Mouse (Mus musculus) stomach, postnatal 0 days (tissue): ENCODE measurements at regions not wholly inside any gene's neighbourhood (a gene's known extent, or its start where the extent isn't known, plus 50 kb on each side); places are given as distances from the start of the nearest gene placed in this dataset.

Experiments
- ATAC-seq: fragments of 200-750 bp; cut with Nextera tagmentation; 2 replicates; pipeline ENCODE4 v1.8.0; 2017; ENCODE audit not compliant: low FRiP score, low TSS enrichment
- DNase-seq: peaks from one replicate; pipeline ENCODE4 v3.0.0-alpha.2; 2016; ENCODE audit warnings: low spot score
- H3K27ac ChIP-seq: fragments of 300-500 bp; sonication (generic); replicated peaks from 2 replicates; pipeline ENCODE4 v1.5.1; 2014; ENCODE audit warnings: mild to moderate bottlenecking, control low read depth
- H3K27me3 ChIP-seq: fragments of 300-500 bp; sonication (generic); 2 replicates; pipeline ENCODE4 v1.6.1; 2014; ENCODE audit warnings: low read length; ENCODE audit not compliant: control insufficient read depth, insufficient read depth
- H3K36me3 ChIP-seq: fragments of 300-500 bp; sonication (generic); 2 replicates; pipeline ENCODE4 v1.6.1; 2014; ENCODE audit warnings: low read length, mixed read lengths; ENCODE audit not compliant: control insufficient read depth, insufficient read depth
- H3K4me1 ChIP-seq: fragments of 300-500 bp; sonication (generic); replicated peaks from 2 replicates; pipeline ENCODE4 v1.6.1; 2014; ENCODE audit warnings: antibody characterized with exemption; ENCODE audit not compliant: control insufficient read depth, insufficient read depth
- H3K4me2 ChIP-seq: fragments of 300-500 bp; sonication (generic); replicated peaks from 2 replicates; pipeline ENCODE4 v1.6.1; 2014; ENCODE audit warnings: low read depth, mild to moderate bottlenecking, control low read depth, moderate library complexity
- H3K4me3 ChIP-seq: fragments of 300-500 bp; sonication (generic); 2 replicates; pipeline ENCODE4 v1.5.1; 2014; ENCODE audit warnings: low read depth, low read length, control low read depth
- H3K9ac ChIP-seq: fragments of 300-500 bp; sonication (generic); 2 replicates; pipeline ENCODE4 v1.6.1; 2014; ENCODE audit warnings: mild to moderate bottlenecking, low read length, control low read depth, mixed read lengths
- H3K9me3 ChIP-seq: fragments of 300-500 bp; sonication (generic); 2 replicates; pipeline ENCODE4 v1.6.1; 2016; ENCODE audit warnings: low read length; ENCODE audit not compliant: control insufficient read depth
- CTCF ChIP-seq: IDR thresholded peaks from 2 replicates; pipeline ENCODE4 v1.5.1; 2016; ENCODE audit warnings: antibody characterized with exemption, low read depth, mild to moderate bottlenecking, moderate library complexity
- EP300 ChIP-seq: optimal IDR thresholded peaks from 2 replicates; pipeline ENCODE3; 2016; ENCODE audit warnings: antibody characterized with exemption
- WGBS: fragments of 180-500 bp; shearing (Covaris S2); extraction: QIAGEN DNeasy Blood & Tissue Kit; methylation state at CpG from one replicate; pipeline ENCODE4 v1.1.7; 2014; 5-methylcytosine and 5-hydroxymethylcytosine counted together

DNA sequence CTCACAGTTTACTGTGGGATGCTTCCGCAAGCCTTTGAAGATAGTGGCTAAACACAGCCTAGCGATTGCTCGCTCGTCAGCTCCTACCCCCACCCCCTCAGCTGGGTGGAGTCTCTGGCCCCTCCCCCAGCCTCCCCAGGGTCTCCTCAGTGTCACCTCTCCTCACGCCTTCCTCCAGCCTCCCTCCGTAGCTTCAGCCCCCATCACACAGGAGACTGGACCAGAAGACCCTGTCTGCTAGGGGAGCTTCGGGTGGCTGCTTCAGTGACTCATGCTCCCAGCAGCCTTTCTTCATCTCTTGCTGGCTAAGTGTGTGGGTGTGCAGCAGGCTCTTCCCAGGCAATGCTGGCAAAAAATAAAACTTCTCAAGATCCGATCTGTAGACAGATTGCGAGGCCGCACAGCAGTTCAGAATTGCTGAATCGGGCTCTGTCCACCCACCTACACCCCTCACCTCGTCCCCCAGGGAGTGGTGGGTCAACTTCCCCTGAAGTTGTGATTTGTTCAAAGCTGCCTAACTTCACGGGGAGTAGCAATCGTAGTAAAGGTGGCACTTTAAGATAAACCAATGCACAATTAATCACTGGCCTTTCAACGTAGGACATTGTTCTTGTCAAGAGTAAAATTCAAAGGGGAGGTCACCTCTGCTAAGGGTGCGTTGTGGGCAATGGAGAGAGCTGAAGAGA lies 61.2 kb upstream of the Ankrd28 start:
- H3K27ac ChIP-seq, result peak overlapping the region; percentile 35

DNA sequence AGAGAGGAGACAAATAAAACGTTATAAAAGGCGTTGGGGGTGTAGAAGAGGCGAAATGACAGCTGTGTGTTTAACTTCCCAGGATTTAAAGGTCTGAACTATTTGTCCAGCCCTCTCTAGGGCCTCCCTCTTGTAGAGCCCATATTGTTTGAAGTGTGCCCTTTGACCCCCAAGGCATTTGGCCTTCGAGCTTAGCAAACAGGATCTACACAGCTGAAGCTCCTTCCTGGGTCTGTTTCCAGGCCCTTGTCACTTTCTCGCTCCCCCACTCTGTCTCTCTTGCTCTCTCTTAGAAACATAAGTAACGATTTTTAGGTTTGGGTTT lies 61.7 kb upstream of the Ankrd28 start:
- DNase-seq, result no peak
- TF ChIP-seq EP300 (no peak), CTCF (no peak)
- ATAC-seq, result peak; percentile 40; the same call in 1 of the 2 replicates
- Histone ChIP-seq H3K9ac (no peak overlapping the region), H3K27me3 (no peaks in the 10 kb centered on the region), H3K4me2 (no peak overlapping the region), H3K4me1 (no peaks in the 10 kb centered on the region), H3K9me3 (no peaks in the 10 kb centered on the region), H3K4me3 (no peak overlapping the region), H3K36me3 (no peaks in the 10 kb centered on the region), H3K27ac (no peak overlapping the region)
- 26% methylated on average over 6 of the region's 6 CpGs for WGBS

More for the DNA sequence above, 61.2 kb upstream of the Ankrd28 start:
- DNase-seq (peak; percentile 39), ATAC-seq (peak; percentile 83)
- WGBS, result 8% methylated on average over 16 of the region's 16 CpGs
- H3K4me2 ChIP-seq, result peak overlapping the region; percentile 48
- no peaks in the 10 kb centered on the region for H3K9me3 ChIP-seq
- H3K9ac ChIP-seq, result 0 out of 2 replicates have a peak overlapping the region, but pooled peaks have one; percentile 23
- H3K4me1 ChIP-seq, result no peaks in the 10 kb centered on the region
- TF ChIP-seq EP300, result no peak
- H3K4me3 ChIP-seq, result no peak overlapping the region; the same call in 1 of the 2 replicates
- no peaks in the 10 kb centered on the region for H3K36me3 ChIP-seq
- no peaks in the 10 kb centered on the region for H3K27me3 ChIP-seq

DNA sequence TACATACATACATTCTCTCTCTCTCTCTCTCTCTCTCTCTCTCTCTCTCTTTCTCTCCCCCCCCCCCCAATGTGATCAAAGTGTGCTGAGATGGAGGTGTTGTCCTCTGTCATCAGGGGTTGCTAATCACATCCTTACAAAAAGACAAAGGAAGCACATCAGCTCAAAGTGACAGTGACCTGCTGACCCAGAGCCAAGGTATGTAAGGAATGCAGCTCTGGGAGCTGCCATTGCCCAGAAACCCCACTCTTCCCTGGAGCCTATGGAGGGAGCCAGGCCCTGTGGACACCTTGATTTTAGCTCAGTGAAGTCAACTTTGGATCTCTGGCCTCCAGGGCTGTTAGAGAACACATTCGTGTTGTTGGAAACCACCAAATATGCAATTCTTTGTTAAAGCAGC lies 66.0 kb upstream of the Ankrd28 start:
- no peak for ATAC-seq
- Histone ChIP-seq H3K9me3 (no peaks in the 10 kb centered on the region), H3K4me3 (no peak overlapping the region), H3K27me3 (no peaks in the 10 kb centered on the region), H3K9ac (no peak overlapping the region), H3K36me3 (no peaks in the 10 kb centered on the region), H3K4me2 (no peak overlapping the region), H3K4me1 (no peaks in the 10 kb centered on the region), H3K27ac (no peak overlapping the region)
- DNase-seq, result no peak
- no peak for TF ChIP-seq CTCF
- no peak for TF ChIP-seq EP300
- 48% methylated on average over 1 of the region's 1 CpGs for WGBS

DNA sequence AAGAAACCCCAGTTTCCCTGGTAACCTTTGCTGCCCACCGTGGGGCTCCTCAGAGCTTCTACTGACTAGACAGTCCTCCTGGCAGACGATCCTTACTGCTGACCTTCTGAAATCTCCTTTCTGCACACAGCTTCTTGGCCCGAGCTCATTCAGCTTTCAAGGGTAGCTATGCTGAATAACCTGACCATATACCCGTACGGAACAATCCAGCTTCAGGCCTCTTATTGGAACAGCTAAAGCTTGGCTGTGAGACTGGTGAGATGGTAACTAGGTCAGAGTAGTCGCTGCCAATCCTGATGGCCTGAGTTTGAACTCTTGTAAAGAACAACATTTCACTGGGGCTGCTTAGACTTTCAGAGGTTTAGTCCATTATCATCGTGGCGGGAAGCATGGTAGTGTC lies 69.1 kb upstream of the Ankrd28 start:
- ATAC-seq (no peak), DNase-seq (no peak)
- no peak overlapping the region for H3K9ac ChIP-seq
- TF ChIP-seq EP300 (no peak), CTCF (no peak)
- WGBS, result 66% methylated on average over 8 of the region's 8 CpGs
- H3K4me3 ChIP-seq, result no peak overlapping the region
- no peaks in the 10 kb centered on the region for H3K4me1 ChIP-seq
- H3K9me3 ChIP-seq, result no peaks in the 10 kb centered on the region
- no peak overlapping the region for H3K27ac ChIP-seq
- H3K36me3 ChIP-seq, result no peaks in the 10 kb centered on the region
- no peak overlapping the region for H3K4me2 ChIP-seq
- H3K27me3 ChIP-seq, result no peaks in the 10 kb centered on the region

DNA sequence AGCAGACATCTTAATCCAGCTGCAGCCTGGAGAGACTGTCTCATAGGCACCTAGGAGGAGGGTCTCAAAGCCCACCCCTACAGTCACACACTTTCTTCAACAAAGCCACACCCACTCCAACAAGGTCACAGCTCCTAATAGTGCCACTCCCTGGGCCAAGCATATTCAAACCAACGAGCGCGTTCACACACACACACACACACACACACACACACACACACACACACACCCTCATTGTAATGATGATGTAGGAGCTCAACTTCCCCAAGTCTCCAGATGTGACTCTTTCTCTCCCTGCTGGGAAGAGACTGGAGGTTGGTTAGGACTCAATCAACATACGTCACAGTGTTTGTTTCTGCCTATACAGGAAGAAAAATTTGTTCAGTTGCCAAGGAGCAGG lies 69.5 kb upstream of the Ankrd28 start:
- Histone ChIP-seq H3K9ac (no peak overlapping the region), H3K4me2 (no peak overlapping the region), H3K36me3 (no peaks in the 10 kb centered on the region), H3K27ac (no peak overlapping the region), H3K27me3 (no peaks in the 10 kb centered on the region), H3K4me3 (no peak overlapping the region), H3K4me1 (no peaks in the 10 kb centered on the region), H3K9me3 (no peaks in the 10 kb centered on the region)
- TF ChIP-seq EP300 (no peak), CTCF (no peak)
- ATAC-seq, result peak; percentile 56; the same call in 1 of the 2 replicates
- 58% methylated on average over 4 of the region's 4 CpGs for WGBS
- DNase-seq, result no peak

DNA sequence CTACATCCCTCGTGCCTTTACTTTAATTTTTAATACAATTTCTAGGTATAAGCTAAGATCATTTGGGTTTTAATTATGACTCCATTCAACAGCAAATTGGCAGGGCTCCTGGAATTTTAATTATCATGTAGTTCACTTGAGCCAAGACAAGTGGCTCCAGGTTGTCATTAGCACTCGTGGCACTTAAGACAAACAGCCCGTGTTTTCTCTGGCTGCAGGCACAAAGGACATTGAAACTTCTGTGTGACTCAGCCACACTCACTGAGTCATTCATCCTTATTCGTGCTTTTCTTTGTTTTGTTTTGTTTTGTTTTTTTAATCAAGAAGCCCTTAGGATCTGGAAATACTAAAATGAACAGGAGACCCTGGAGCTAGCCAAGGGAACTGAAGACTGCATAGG lies 71.5 kb upstream of the Ankrd28 start:
- DNase-seq, result no peak
- H3K9me3 ChIP-seq, result no peaks in the 10 kb centered on the region
- 30% methylated on average over 4 of the region's 4 CpGs for WGBS
- H3K27me3 ChIP-seq, result no peaks in the 10 kb centered on the region
- no peak for ATAC-seq
- no peaks in the 10 kb centered on the region for H3K36me3 ChIP-seq
- no peak overlapping the region for H3K4me2 ChIP-seq
- no peak overlapping the region for H3K27ac ChIP-seq
- TF ChIP-seq EP300, result no peak
- no peak for TF ChIP-seq CTCF
- H3K9ac ChIP-seq, result no peak overlapping the region
- H3K4me1 ChIP-seq, result no peaks in the 10 kb centered on the region
- no peak overlapping the region for H3K4me3 ChIP-seq
